Mouse (Mus musculus) kidney, postnatal 0 days (tissue): ENCODE measurements around the gene Gtf2f1. TPM values are rescaled to one million over a fixed set of nuclear protein-coding genes. Genes with fewer than 3 reads are reported as not detected.

Source experiments
- ATAC-seq: fragments of 200-750 bp; cut with Nextera tagmentation; replicated peaks from 2 replicates; pipeline ENCODE4 v1.8.0; 2017; ENCODE audit warnings: low read depth, moderate number of reproducible peaks, moderate TSS enrichment, moderate library complexity; ENCODE audit not compliant: low FRiP score
- DNase-seq: peaks from one replicate; pipeline ENCODE4 v3.0.0-alpha.2; 2016; ENCODE audit warnings: low spot score
- H3K27ac ChIP-seq: fragments of 300-500 bp; sonication (generic); 2 replicates; pipeline ENCODE4 v1.5.1; 2014; ENCODE audit warnings: mild to moderate bottlenecking
- H3K27me3 ChIP-seq: fragments of 300-500 bp; sonication (generic); 2 replicates; pipeline ENCODE4 v1.6.1; 2014; ENCODE audit warnings: low read length, mixed read lengths; ENCODE audit not compliant: insufficient read depth
- H3K36me3 ChIP-seq: fragments of 300-500 bp; sonication (generic); 2 replicates; pipeline ENCODE4 v1.6.1; 2014; ENCODE audit warnings: low read length, mixed read lengths; ENCODE audit not compliant: insufficient read depth
- H3K4me1 ChIP-seq: fragments of 300-500 bp; sonication (generic); replicated peaks from 2 replicates; pipeline ENCODE4 v1.6.1; 2014; ENCODE audit warnings: antibody characterized with exemption, low read length, mixed read lengths; ENCODE audit not compliant: insufficient read depth
- H3K4me2 ChIP-seq: fragments of 300-500 bp; sonication (generic); 2 replicates; pipeline ENCODE4 v1.6.1; 2014; ENCODE audit warnings: mild to moderate bottlenecking, low read length, moderate library complexity, mixed read lengths
- H3K4me3 ChIP-seq: fragments of 300-500 bp; sonication (generic); replicated peaks from 2 replicates; pipeline ENCODE4 v1.5.1; 2014; ENCODE audit warnings: low read depth, low read length
- H3K9ac ChIP-seq: fragments of 300-500 bp; sonication (generic); 2 replicates; pipeline ENCODE4 v1.6.1; 2014; ENCODE audit warnings: low read depth, low read length
- H3K9me3 ChIP-seq: fragments of 300-500 bp; sonication (generic); replicated peaks from 2 replicates; pipeline ENCODE4 v1.6.1; 2016; ENCODE audit warnings: low read length, inconsistent platforms, mixed read lengths
- CTCF ChIP-seq: IDR thresholded peaks from 2 replicates; pipeline ENCODE4 v1.5.1; 2016; ENCODE audit warnings: antibody characterized with exemption, low read depth, mild to moderate bottlenecking, moderate library complexity
- WGBS: fragments of 180-500 bp; shearing (Covaris S2); extraction: QIAGEN DNeasy Blood & Tissue Kit; methylation state at CpG from one replicate; pipeline ENCODE4 v1.1.7; 2014; 5-methylcytosine and 5-hydroxymethylcytosine counted together
- polyA plus RNA-seq: library from polyadenylated mRNA; unstranded; fragments of >200 nt; fragmentation: Nextera tagmentation; extraction: Ambion mirVana; gene quantifications from 2 replicates; pipeline ENCODE4 v1.2.1, GENCODE M21; 2015

Gene Gtf2f1
- polyA plus RNA-seq, 1 experiment from 2014 or later: 46.7 TPM

- Histone ChIP-seq H3K4me2 (peak overlapping the region; percentile 91), H3K9ac (peak overlapping the region; percentile 78; the same call in 1 of the 2 replicates), H3K9me3 (no peaks in the 10 kb centered on the region), H3K4me1 (peaks cover 10% of the 10 kb centered on the region; the same call in 1 of the 2 replicates), H3K27ac (peak overlapping the region; percentile 91), H3K36me3 (peaks cover 11% of the 10 kb centered on the region; the same call in 1 of the 2 replicates), H3K4me3 (peak overlapping the region; percentile 59), H3K27me3 (no peaks in the 10 kb centered on the region)
- TF ChIP-seq CTCF: no peak
- DNase-seq (no peak), ATAC-seq (no peak)
- WGBS: 59% methylated on average over 13 of the region's 13 CpGs
Observed at GRCm38 (mm10) chr17:57012245-57012795, 1.2 kb upstream of the Gtf2f1 start.

DNA sequence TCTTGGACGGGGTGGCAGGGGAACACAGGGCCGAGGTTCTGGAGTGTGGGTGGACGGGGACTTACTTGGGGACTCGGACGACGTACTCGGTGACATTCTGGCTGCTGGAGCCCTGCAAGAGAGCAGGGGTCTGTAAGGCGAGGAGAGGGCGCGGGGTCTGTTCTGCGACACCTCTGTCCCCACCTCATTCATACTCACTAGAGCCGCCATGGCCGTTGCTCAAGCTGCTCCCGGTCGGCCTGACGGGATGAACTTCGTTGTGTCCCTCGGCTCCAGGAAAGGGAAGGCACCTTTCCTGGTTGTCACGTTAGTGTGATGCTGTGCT, 215 bp downstream of the Gtf2f1 start:
- peak; percentile 29 for ATAC-seq
- Histone ChIP-seq H3K9ac (peak overlapping the region; percentile 64), H3K27me3 (no peaks in the 10 kb centered on the region), H3K4me3 (peak overlapping the region; percentile 59), H3K36me3 (peaks cover 23% of the 10 kb centered on the region), H3K27ac (peak overlapping the region; percentile 65), H3K4me2 (peak overlapping the region; percentile 72), H3K4me1 (peaks cover 10% of the 10 kb centered on the region; the same call in 1 of the 2 replicates), H3K9me3 (no peaks in the 10 kb centered on the region)
- no peak for DNase-seq
- no peak for TF ChIP-seq CTCF
- under 1% methylated on average over 19 of the region's 19 CpGs for WGBS

- no peak for ATAC-seq
- H3K4me1 ChIP-seq: peaks cover 10% of the 10 kb centered on the region; the same call in 1 of the 2 replicates
- H3K27me3 ChIP-seq: no peaks in the 10 kb centered on the region
- no peak overlapping the region for H3K9ac ChIP-seq
- H3K27ac ChIP-seq: no peak overlapping the region
- peak; percentile 55 for TF ChIP-seq CTCF
- H3K36me3 ChIP-seq: peaks cover 53% of the 10 kb centered on the region
- no peak overlapping the region for H3K4me2 ChIP-seq
- H3K9me3 ChIP-seq: no peaks in the 10 kb centered on the region
- no peak for DNase-seq
- WGBS: 94% methylated on average over 13 of the region's 13 CpGs
- H3K4me3 ChIP-seq: no peak overlapping the region
Observed at GRCm38 (mm10) chr17:57007137-57007905, 3.8 kb downstream of the Gtf2f1 start.

- H3K4me3 ChIP-seq: no peak overlapping the region
- no peak for DNase-seq
- no peaks in the 10 kb centered on the region for H3K4me1 ChIP-seq
- WGBS: 92% methylated on average over 7 of the region's 7 CpGs
- TF ChIP-seq CTCF: no peak
- no peak overlapping the region for H3K27ac ChIP-seq
- peaks cover 54% of the 10 kb centered on the region for H3K36me3 ChIP-seq
- ATAC-seq: no peak
- H3K9ac ChIP-seq: no peak overlapping the region
- no peak overlapping the region for H3K4me2 ChIP-seq
- no peaks in the 10 kb centered on the region for H3K27me3 ChIP-seq
- H3K9me3 ChIP-seq: no peaks in the 10 kb centered on the region
Observed at GRCm38 (mm10) chr17:57003994-57004393, 7.1 kb downstream of the Gtf2f1 start.

GRCm38 (mm10) chr17:57001228-57001627, 9.9 kb downstream of the Gtf2f1 start:
- Histone ChIP-seq H3K36me3 (peaks cover 34% of the 10 kb centered on the region), H3K4me3 (no peak overlapping the region), H3K9ac (no peak overlapping the region), H3K27me3 (no peaks in the 10 kb centered on the region), H3K27ac (no peak overlapping the region), H3K9me3 (no peaks in the 10 kb centered on the region), H3K4me1 (peaks cover 8% of the 10 kb centered on the region; the same call in 1 of the 2 replicates), H3K4me2 (no peak overlapping the region)
- TF ChIP-seq CTCF: no peak
- no peak for ATAC-seq
- DNase-seq: no peak
- WGBS: 62% methylated on average over 8 of the region's 8 CpGs

DNA sequence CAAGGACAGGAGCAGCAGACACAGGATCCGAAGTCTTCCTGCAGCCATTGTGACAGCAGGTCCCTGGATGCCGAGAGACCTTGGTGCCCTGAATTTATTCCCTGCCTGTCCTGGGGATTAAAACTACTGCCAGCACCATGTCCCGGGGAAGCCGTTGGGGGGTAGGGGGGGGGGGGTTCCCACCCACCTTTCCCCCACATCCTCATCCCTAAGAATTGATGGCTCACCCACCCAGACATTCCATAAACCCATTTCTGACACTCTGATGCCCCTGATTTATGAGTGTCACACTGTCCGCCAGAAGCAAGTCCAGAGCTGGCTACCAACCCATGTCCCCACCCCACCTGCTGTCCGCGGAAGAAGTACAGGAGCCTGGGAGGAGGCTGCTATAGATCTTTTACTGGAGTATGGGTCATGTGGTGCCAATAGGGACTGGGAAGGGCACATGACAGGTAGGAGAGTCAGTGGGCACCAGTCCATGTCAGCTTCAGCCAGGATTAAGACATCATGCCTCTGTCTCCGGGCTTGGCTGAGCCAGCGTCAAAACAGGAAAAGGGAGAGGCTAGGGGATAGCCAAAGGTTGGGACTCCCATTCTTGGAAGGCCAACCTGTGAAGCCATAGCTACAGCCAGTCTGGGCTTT, 11.0 kb downstream of the Gtf2f1 start, which contains the start of gene Pspn:
Pspn (minus strand) TSS at position 51 of the 642 bp plus-strand sequence.
- Histone ChIP-seq H3K27me3 (no peaks in the 10 kb centered on the region), H3K9me3 (no peaks in the 10 kb centered on the region), H3K36me3 (peaks cover 33% of the 10 kb centered on the region), H3K27ac (no peak within 1 kb of the TSS), H3K4me2 (no peak within 1 kb of the TSS), H3K4me3 (no peak within 1 kb of the TSS), H3K4me1 (peaks cover 8% of the 10 kb centered on the region; the same call in 1 of the 2 replicates), H3K9ac (no peak within 1 kb of the TSS)
- WGBS: 80% methylated on average over 9 of the region's 9 CpGs
- ATAC-seq (no peak), DNase-seq (no peak)
- TF ChIP-seq CTCF: no peak
